Mouse (Mus musculus) liver, embryonic 11.5 days (tissue): ENCODE measurements around the gene Brat1. TPM values are rescaled to one million over a fixed set of nuclear protein-coding genes. Genes with fewer than 3 reads are reported as not detected.

Experiments
- ATAC-seq: fragments of 200-750 bp; cut with Nextera tagmentation; replicated peaks from 2 replicates; pipeline ENCODE4 v1.8.0; 2017; ENCODE audit warnings: moderate number of reproducible peaks, mild to moderate bottlenecking, moderate TSS enrichment, moderate library complexity; ENCODE audit not compliant: low FRiP score
- DNase-seq: peaks from one replicate; pipeline ENCODE4 v3.0.0-alpha.2; 2017; ENCODE audit warnings: low spot score
- H3K27ac ChIP-seq: fragments of 300-500 bp; sonication (generic); 2 replicates; pipeline ENCODE4 v1.5.1; 2014; ENCODE audit warnings: mild to moderate bottlenecking, low read depth, low read length, control low read depth
- H3K27me3 ChIP-seq: fragments of 300-500 bp; sonication (generic); replicated peaks from 2 replicates; pipeline ENCODE4 v1.6.1; 2014; ENCODE audit warnings: low read length, mixed read lengths; ENCODE audit not compliant: control insufficient read depth, insufficient read depth
- H3K36me3 ChIP-seq: fragments of 300-500 bp; sonication (generic); 2 replicates; pipeline ENCODE4 v1.6.1; 2014; ENCODE audit warnings: mild to moderate bottlenecking, low read length, moderate library complexity, mixed read lengths; ENCODE audit not compliant: control insufficient read depth, insufficient read depth
- H3K4me1 ChIP-seq: fragments of 300-500 bp; sonication (generic); replicated peaks from 2 replicates; pipeline ENCODE4 v1.6.1; 2014; ENCODE audit warnings: low read length, mixed read lengths; ENCODE audit not compliant: control insufficient read depth, insufficient read depth
- H3K4me2 ChIP-seq: fragments of 300-500 bp; sonication (generic); 2 replicates; pipeline ENCODE4 v1.6.1; 2014; ENCODE audit warnings: mild to moderate bottlenecking, control low read depth, moderate library complexity
- H3K4me3 ChIP-seq: fragments of 300-500 bp; sonication (generic); 2 replicates; pipeline ENCODE4 v1.5.1; 2014; ENCODE audit warnings: low read depth, low read length, control low read depth
- H3K9ac ChIP-seq: fragments of 300-500 bp; sonication (generic); 2 replicates; pipeline ENCODE4 v1.6.1; 2014; ENCODE audit warnings: low read depth, low read length, control low read depth
- H3K9me3 ChIP-seq: fragments of 300-500 bp; sonication (generic); 2 replicates; pipeline ENCODE4 v1.6.1; 2016; ENCODE audit warnings: low read length, inconsistent platforms, mixed read lengths; ENCODE audit not compliant: control insufficient read depth
- WGBS: fragments of 180-500 bp; shearing (Covaris S2); extraction: QIAGEN DNeasy Blood & Tissue Kit; methylation state at CpG from one replicate; pipeline ENCODE4 v1.1.7; 2014; 5-methylcytosine and 5-hydroxymethylcytosine counted together
- polyA plus RNA-seq: library from polyadenylated mRNA; unstranded; fragments of >200 nt; fragmentation: Nextera tagmentation; extraction: Ambion mirVana; gene quantifications from 2 replicates; pipeline ENCODE4 v1.2.1, GENCODE M21; 2014

The Brat1 gene
- polyA plus RNA-seq, 1 experiment from 2014 or later, result 16.9 TPM

GRCm38 (mm10) chr5:140764921-140765613 is 60.3 kb downstream of the Brat1 start:
- no peak for ATAC-seq
- no peak overlapping the region for H3K9ac ChIP-seq
- no peaks in the 10 kb centered on the region for H3K27me3 ChIP-seq
- WGBS, result 55% methylated on average over 6 of the region's 6 CpGs
- H3K9me3 ChIP-seq, result no peaks in the 10 kb centered on the region
- no peak for DNase-seq
- peaks cover 22% of the 10 kb centered on the region for H3K4me1 ChIP-seq
- H3K36me3 ChIP-seq, result peaks cover 16% of the 10 kb centered on the region
- no peak overlapping the region for H3K4me3 ChIP-seq
- H3K27ac ChIP-seq, result 0 out of 2 replicates have a peak overlapping the region, but pooled peaks have one; percentile 23
- no peak overlapping the region for H3K4me2 ChIP-seq

GRCm38 (mm10) chr5:140766566-140766965 is 61.8 kb downstream of the Brat1 start:
- H3K4me2 ChIP-seq, result no peak overlapping the region
- peaks cover 11% of the 10 kb centered on the region; the same call in 1 of the 2 replicates for H3K36me3 ChIP-seq
- no peak overlapping the region for H3K27ac ChIP-seq
- no peaks in the 10 kb centered on the region for H3K27me3 ChIP-seq
- no peaks in the 10 kb centered on the region for H3K9me3 ChIP-seq
- no peak overlapping the region for H3K9ac ChIP-seq
- ATAC-seq (no peak), DNase-seq (no peak)
- H3K4me3 ChIP-seq, result no peak overlapping the region
- peaks cover 23% of the 10 kb centered on the region for H3K4me1 ChIP-seq
- 81% methylated on average over 4 of the region's 4 CpGs for WGBS

GRCm38 (mm10) chr5:140767704-140768141 is 62.9 kb downstream of the Brat1 start:
- peaks cover 4% of the 10 kb centered on the region; the same call in 1 of the 2 replicates for H3K36me3 ChIP-seq
- H3K4me3 ChIP-seq, result no peak overlapping the region
- H3K4me1 ChIP-seq, result peaks cover 31% of the 10 kb centered on the region
- no peak for DNase-seq
- peak overlapping the region; percentile 52 for H3K27ac ChIP-seq
- ATAC-seq, result peak; percentile 46
- WGBS, result 44% methylated on average over 9 of the region's 9 CpGs
- H3K4me2 ChIP-seq, result 0 out of 2 replicates have a peak overlapping the region, but pooled peaks have one; percentile 2
- H3K9me3 ChIP-seq, result no peaks in the 10 kb centered on the region
- H3K9ac ChIP-seq, result 0 out of 2 replicates have a peak overlapping the region, but pooled peaks have one; percentile 25
- H3K27me3 ChIP-seq, result no peaks in the 10 kb centered on the region

- H3K4me3 ChIP-seq, result no peak overlapping the region
- peaks cover 31% of the 10 kb centered on the region for H3K4me1 ChIP-seq
- H3K36me3 ChIP-seq, result peaks cover 2% of the 10 kb centered on the region; the same call in 1 of the 2 replicates
- no peak overlapping the region for H3K4me2 ChIP-seq
- H3K27me3 ChIP-seq, result no peaks in the 10 kb centered on the region
- ATAC-seq, result no peak
- H3K9me3 ChIP-seq, result no peaks in the 10 kb centered on the region
- H3K9ac ChIP-seq, result no peak overlapping the region
- 53% methylated on average over 5 of the region's 5 CpGs for WGBS
- H3K27ac ChIP-seq, result peak overlapping the region; percentile 52
- DNase-seq, result no peak
These were observed 63.5 kb downstream of the Brat1 start for GRCm38 (mm10) chr5:140768333-140768732.

Other genes starting within 250 kb of the Brat1 start
- 19.1 and 20.6 TPM in 2 replicates for gene Chst12, start 199.5 kb upstream of the Brat1 start, polyA plus RNA-seq
- gene Grifin, start 139.9 kb upstream of the Brat1 start, polyA plus RNA-seq, result 1.8 and 2.6 TPM in 2 replicates
- 10.6 and 11.0 TPM in 2 replicates for gene Lfng, start 97.7 kb upstream of the Brat1 start, polyA plus RNA-seq
- gene Ttyh3, start 56.0 kb upstream of the Brat1 start, polyA plus RNA-seq, result 24.3 and 26.5 TPM in 2 replicates
- 13.2 and 14.4 TPM in 2 replicates for gene Iqce, start 2.6 kb upstream of the Brat1 start, polyA plus RNA-seq
- gene Amz1, start 19.1 kb downstream of the Brat1 start, polyA plus RNA-seq, result 1.2 and 2.0 TPM in 2 replicates
- gene Gna12, start 125.4 kb downstream of the Brat1 start, polyA plus RNA-seq, result 25.1 and 31.1 TPM in 2 replicates